Mouse (Mus musculus) testis, adult 2 months (tissue): ENCODE measurements around the gene S100g.

Experiments used
- CTCF ChIP-seq: fragments of 200-500 bp; IDR thresholded peaks from 2 replicates; pipeline ENCODE4 v1.5.1; 2012; ENCODE audit warnings: low read depth, mild to moderate bottlenecking, inconsistent platforms, low read length, moderate library complexity; ENCODE audit not compliant: control insufficient read depth, insufficient read depth, insufficient replicate concordance
- POLR2A ChIP-seq: fragments of 200-500 bp; IDR thresholded peaks from 2 replicates; pipeline ENCODE4 v1.6.1; 2012; ENCODE audit warnings: low read depth, mild to moderate bottlenecking, inconsistent platforms, low read length, moderate library complexity; ENCODE audit not compliant: control insufficient read depth

- TF ChIP-seq POLR2A (no peak), CTCF (no peak)
These were observed 22.4 kb downstream of the S100g start for GRCm38 (mm10) chrX:162942027-162942426.
